Mouse (Mus musculus): ENCODE data around the gene Sf3a3.
A peak's percentile ranks its signal among the peaks of the same experiment; 100 is the strongest.
"Not testable (repeated sequence)": the region's sequence is repeated elsewhere in the genome, so short reads cannot be mapped to it uniquely, and the experiment has no call there.

The Sf3a3 gene

GRCm38 (mm10) chr4:124700248-124700971 is 14.2 kb upstream of the Sf3a3 start, which contains the start of gene Fhl3:
Gene Fhl3, plus strand, starts transcription at chr4:124700701.
- peak; percentile 92 for DNase-seq

DNA sequence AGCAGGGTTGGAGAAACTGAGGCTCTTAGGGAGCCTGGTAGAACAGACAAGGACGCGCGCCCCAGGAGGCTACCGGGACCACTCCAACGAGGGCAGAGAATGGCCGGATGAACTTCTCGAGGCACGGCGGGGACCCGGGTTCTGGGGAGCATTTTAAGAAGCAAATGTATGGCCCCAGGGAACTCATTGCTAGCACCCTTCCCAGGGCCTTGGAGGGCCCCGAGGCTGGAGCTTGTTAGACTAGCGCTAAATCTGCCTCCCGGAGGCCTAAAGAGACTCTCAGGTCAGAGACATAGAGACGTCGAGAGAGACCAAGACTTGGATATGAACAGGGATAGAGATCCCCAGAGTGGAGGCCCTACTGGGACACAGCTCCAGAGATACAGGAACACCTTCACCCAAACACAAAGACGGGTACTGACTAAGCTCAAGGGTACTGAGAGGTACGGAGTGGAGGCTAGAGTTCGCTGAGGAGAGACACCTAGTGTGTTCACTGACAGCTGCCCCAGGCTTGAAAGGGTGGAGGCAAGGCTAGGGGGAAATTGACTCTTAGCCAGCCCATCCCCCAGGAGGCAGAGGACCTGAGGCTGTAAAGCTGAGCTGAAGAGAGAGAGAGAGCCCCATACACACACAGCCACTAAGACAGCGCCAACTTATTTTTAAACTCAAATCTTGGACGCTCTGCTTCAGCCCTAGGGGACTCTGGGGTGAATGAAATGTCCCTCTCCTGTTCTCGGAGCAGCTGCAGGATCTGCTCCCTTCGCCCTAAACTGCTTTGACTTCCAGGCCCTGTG is 13.3 kb upstream of the Sf3a3 start:
- DNase-seq: peak; percentile 57

DNA sequence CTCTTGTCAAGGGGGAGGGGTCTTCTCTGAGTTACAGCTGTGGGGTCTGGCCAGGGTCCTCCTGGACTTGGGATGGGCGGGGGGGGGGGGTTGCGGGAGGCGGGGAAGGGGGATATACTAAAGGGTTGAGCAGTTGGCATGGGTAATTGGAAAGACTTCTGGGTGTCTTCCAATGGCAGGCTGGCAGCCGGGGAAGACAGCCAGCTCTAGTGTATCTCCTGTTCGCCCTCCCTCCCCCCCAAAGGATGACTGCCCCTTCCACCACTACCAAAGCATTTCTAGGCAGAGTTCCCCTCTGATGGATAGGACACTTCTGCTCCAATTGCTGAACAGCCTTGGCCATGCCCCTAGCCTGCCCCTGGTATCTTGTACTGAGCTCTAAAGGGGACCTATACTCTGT is 12.7 kb upstream of the Sf3a3 start:
- no peak for DNase-seq

DNA sequence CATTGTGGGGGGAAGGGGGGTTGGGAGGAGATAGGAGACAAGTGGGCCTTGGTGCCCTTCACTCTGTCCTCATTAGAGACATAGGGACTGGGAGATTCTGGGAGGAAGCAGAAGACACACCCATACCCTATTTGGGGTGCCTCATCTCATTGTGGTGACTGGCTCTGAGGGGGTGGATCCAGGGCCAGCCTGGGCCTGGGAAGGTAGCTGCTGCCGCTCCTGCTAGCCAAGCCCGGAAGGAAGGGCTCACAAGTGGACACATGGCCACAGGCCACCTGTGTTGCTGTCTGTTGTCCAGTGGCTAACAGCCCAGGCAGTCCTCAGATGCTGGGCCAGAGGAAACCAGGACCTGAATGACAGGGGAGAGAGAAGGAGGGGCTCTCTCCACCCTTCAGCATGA is 11.2 kb upstream of the Sf3a3 start:
- DNase-seq: no peak

DNA sequence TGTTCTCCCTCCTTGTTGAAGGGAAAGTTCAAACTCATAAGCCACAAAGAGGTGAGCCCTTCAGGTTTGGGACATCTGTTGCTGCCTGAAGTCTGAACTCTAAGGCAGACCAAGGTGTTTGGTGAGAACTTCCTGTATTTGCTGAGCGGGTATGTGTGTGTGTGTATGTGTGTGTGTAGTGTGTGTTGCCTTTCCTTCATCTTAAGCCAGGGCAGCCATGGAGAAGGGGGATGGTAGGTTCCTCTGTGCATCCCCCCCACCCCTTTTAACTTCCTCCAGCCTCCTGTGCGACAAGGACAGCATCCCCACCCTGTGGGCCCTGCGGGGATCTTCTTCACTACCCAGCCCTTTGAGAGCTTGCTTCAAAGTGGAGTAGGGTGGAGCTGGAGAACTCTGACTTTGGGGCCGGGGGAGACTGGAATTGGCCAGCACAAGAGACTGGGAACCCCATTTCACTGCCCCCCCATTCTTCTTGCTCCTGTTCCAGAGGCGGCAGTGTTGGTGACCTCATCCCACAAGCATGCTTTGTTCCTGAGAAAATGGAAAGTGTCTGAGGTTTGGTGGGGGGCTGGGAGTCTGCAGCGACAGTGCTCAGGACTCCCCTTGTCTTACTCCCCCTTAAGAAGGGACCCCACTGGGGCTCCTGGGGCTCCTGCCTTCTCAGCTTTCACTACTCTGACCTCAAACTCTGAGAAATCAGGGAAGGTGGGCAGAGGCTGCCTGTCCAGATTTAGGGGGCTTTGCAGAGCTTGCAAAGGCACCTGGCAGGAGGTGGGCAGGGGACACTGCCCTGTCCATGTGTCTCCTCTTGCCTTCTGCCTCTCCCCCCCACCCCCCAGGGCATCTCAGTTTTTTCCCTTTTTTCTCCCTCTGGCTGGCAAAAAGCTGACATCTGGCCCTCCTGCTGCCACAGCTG is 10.4 kb upstream of the Sf3a3 start:
- DNase-seq: peak; percentile 59

DNA sequence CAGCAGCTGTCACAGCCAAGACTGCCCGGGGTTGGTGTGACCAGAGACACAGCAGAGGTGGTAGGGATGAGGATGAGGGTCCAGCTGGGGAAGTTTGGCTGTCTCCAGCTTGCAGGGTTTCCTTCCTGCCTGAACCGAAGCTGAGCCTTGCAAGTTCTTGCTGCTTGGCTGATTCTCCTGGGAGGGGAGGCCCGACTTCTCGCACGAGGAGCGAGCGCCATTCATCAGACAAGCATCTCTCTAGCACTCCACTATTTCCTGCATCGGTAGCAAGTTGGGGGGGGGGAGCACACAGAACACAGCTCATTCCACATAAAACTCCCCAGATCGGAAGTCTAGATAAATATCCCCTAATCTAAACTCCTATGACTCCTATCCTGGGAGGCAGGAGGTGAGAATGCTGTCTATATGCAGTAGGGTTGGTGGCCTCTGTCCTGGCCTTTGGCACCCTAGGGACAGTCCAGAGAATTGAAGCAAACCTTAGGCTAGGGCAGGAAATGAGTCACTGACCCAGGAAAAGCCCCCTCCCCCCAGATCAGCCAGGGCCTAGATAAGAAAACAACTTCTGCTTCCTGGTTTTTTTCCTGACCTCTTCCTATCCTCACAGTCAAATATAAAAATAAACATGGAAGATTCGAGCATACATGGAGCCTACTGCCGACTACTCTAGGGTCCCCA is 9.6 kb upstream of the Sf3a3 start:
- DNase-seq: peak; percentile 71

DNA sequence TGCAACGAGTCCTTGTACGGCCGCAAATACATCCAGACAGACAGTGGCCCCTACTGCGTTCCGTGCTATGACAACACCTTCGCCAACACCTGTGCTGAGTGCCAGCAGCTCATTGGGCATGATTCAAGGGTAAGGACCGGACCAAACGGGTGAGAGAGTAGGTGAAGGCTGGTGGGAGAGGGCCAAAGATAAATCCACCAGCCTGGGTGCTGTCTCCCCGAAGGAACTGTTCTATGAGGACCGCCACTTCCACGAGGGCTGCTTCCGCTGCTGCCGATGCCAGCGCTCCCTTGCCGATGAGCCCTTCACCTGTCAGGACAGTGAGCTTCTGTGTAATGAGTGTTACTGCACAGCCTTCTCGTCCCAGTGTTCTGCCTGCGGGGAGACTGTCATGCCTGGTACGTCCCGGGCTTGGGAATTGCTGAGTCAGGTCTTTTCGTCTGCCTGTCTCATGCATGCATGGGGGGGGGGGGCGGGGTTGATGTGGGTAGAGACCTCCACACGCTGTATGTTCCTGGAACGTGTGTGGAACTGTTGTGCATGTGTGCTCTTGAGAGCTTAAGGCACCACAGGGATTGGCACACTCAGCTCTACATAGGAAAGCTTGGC is 8.8 kb upstream of the Sf3a3 start:
- DNase-seq: no peak

DNA sequence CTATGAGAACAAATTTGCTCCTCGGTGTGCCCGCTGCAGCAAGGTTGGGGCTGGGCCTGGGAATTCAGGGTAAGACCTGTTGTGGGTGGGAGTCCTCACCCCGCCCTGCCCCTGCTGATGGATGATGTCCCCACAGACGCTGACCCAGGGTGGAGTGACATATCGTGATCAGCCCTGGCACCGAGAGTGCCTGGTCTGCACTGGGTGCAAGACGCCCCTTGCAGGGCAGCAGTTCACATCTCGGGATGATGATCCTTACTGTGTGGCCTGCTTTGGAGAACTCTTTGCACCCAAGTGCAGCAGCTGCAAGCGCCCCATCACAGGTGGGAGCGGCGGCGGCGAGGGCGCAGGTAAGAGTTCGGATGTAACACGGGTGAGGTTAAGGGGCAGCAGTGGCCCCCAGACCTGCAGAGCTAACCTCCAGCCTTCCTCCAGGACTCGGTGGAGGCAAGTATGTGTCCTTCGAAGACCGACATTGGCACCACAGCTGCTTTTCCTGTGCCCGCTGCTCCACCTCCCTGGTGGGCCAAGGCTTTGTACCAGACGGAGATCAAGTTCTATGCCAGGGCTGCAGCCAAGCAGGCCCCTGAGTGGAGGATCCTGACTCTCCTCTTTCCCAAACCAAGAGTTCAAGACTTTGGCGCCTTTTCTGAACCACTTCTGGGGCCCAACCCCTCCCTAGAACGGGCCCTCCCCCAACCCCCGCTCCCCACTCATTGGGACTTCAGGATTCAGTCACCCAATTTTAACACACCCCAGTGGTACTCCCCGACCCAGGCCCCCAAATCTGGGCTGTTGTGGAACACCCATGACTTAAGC is 7.0 kb upstream of the Sf3a3 start:
- not testable (repeated sequence) for DNase-seq

DNA sequence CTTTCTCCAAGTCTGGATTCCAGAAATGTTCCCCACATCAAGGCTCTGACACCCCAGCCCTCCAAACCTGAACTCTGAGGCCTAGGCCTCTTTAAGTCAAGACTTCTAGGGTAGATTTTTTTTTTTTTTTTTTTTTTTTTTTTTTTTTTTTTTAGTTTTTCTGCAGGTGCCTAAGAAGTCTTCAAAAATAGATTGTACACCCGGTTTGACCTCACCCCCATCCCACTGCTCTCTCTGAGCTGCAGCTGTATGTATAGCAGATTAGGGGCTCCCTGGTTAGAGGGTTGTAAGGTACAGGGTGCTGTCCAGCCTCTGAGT is 6.4 kb upstream of the Sf3a3 start:
- DNase-seq: not testable (repeated sequence)

DNA sequence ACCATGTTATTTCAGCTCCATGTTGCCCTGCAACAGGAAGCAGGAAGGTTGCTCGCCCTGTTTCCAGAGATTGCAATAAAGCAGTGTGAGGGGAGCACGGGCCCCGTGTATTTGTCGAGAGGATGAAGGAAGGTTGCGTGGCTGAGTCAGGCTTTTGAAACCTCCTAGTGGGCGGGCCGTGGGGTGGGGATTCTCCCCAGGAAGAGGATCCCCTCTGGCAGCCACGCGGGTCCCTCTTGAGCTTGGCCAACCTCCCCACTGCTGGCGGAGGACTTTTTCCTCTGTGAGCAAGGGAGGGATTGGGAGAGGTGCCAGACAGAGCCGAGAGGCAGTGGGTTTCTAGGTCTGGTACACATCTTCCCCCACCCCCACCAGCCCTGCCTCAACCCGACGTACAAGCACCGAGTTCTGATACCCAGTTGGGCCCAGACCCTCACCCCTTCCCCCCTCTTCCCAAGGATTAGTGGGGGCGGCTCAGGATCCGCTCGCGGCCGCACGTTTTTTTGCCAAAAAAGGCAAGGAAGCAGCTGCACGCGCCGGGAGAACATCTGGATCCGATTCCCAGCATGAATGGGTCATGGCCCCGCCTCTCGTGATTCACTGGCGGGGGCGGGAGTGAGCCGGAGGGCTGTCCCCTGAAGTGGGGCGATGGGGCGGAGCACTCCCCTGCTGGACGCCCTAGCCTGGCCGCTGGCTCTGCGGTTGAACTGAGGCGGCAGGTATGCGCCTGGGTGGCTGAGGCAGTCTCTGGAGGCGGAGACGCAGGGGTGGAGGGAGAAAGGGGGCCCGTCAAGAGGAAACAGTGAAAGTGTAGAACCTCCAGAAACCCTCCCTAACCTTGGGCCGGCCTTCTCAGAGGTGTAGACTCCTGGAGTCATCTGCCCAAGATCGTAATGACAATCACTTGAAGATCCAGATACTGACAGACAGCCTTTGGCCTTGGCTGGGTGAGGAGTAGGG is 5.8 kb upstream of the Sf3a3 start:
- peak; percentile 95 for DNase-seq

GRCm38 (mm10) chr4:124709961-124710446 is 4.6 kb upstream of the Sf3a3 start:
- peak; percentile 75 for DNase-seq

DNA sequence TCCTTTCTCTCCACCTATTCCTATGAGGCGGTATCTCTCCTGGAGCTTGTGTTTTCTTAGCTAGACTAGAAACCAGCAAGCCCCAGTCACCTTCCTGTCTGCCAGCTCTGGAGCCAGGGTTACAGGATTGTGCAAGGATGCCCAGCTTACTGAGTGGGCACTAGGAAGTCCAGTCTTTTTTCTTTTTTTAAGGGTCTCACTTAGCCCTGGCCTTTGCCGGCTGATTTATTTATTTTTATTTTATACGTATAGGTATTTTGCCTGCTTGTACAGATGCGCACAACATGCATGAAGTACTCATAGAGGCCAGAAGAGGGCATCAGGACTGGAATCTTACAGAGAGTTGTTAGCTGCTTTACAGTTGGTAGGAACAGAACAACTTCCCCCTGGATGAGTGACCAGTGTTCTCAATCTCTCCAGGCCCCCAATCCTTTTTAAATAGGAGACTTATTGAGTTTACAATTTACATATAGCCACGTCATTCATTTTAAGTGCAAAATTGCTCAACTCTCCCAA is 3.7 kb upstream of the Sf3a3 start:
- DNase-seq: peak; percentile 74

- DNase-seq: no peak
These were observed 2.0 kb upstream of the Sf3a3 start for GRCm38 (mm10) chr4:124712618-124713017.

- DNase-seq: not testable (repeated sequence)
These were observed 726 bp upstream of the Sf3a3 start for GRCm38 (mm10) chr4:124713850-124714249.

DNA sequence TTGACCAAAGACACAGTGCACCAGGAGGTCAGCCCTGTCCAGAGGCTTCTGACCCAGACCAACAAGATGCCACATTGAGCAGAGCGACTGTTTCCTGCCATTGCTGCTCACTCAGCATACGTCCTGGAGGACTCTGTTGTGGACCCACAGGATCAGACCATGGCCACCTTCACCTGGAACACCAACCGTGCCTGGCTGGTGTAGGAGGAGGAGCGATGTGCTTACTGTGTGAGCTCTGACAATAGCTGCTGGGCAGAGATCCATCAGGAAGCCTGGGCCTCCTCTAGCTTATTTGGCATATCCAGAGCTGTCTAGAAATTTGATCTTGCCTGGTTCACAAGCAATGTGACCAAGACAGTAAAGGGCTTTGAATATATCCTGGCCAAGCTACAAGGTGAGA is 4.5 kb downstream of the Sf3a3 start:
- DNase-seq: no peak

DNA sequence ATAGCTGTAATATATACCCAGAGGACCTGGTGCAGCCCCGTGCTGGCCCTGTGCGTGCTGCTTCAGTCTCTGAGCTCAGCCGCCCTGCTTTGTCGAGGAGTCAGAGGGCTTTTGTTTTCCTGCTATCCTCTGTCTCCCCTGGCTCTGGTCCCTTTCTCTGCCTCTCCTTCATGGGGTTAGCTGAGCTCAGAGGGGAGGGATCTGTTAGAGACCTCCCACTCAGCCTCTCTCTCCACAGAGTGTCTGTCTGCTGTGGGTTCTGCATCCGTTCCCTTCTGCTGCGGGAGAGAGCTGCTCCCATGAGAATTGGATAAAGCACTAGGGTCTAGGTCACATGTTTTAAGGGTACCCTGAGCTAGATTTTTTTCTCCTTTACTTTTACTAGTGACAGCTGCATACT is 11.5 kb downstream of the Sf3a3 start:
- no peak for DNase-seq

GRCm38 (mm10) chr4:124736952-124737351 is 22.4 kb downstream of the Sf3a3 start:
- no peak for DNase-seq

GRCm38 (mm10) chr4:124737486-124737885 is 22.9 kb downstream of the Sf3a3 start:
- no peak for DNase-seq

- DNase-seq: no peak
These were observed 23.4 kb downstream of the Sf3a3 start for GRCm38 (mm10) chr4:124738013-124738412.

GRCm38 (mm10) chr4:124738783-124739182 is 24.2 kb downstream of the Sf3a3 start:
- DNase-seq: no peak

Data from embryo, embryonic 11 days (tissue).